Mouse (Mus musculus): ENCODE measurements around the gene Tmprss11e. TPM values are rescaled to one million over a fixed set of nuclear protein-coding genes. Genes with fewer than 3 reads are reported as not detected.

The Tmprss11e gene
- not detected in 2 replicates for polyA plus RNA-seq (2012; rRNA removed; ENCODE audit: low replicate concordance)

GRCm38 (mm10) chr5:86745715-86746114 is at the start of gene Tmprss11e:
TSS of gene Tmprss11e (minus strand) at chr5:86745815.

GRCm38 (mm10) chr5:86676262-86676661 is 69.4 kb downstream of the Tmprss11e start, which contains the start of gene Tmprss11b:
TSS of gene Tmprss11b (minus strand) at chr5:86676362.

Other genes with a start within 250 kb of the Tmprss11e start
- not detected in 2 replicates for gene Tmprss11g, start 227.2 kb downstream of the Tmprss11e start, polyA plus RNA-seq (2012; rRNA removed; ENCODE audit: low replicate concordance)
- gene Tmprss11f, start 113.4 kb downstream of the Tmprss11e start, polyA plus RNA-seq (2012; rRNA removed; ENCODE audit: low replicate concordance), result not detected in 2 replicates
- not detected in 2 replicates for gene Tmprss11b, start 69.5 kb downstream of the Tmprss11e start, polyA plus RNA-seq (2012; rRNA removed; ENCODE audit: low replicate concordance)
- 2.5 and 3.5 TPM in 2 replicates for gene Ythdc1, start 58.4 kb upstream of the Tmprss11e start, polyA plus RNA-seq (2012; rRNA removed; ENCODE audit: low replicate concordance)
- 19.6 and 34.6 TPM in 2 replicates for gene Ugt2b34, start 161.1 kb upstream of the Tmprss11e start, polyA plus RNA-seq (2012; rRNA removed; ENCODE audit: low replicate concordance)
- gene Ugt2b1, start 180.7 kb upstream of the Tmprss11e start, polyA plus RNA-seq (2012; rRNA removed; ENCODE audit: low replicate concordance), result not detected in 2 replicates

Data from duodenum, adult 2 months (tissue).